Mouse (Mus musculus): Measurements from ENCODE around the gene Slc22a14. TPM values are rescaled to one million over a fixed set of nuclear protein-coding genes. Genes with fewer than 3 reads are reported as not detected.
"Not testable (repeated sequence)": the region's sequence is repeated elsewhere in the genome, so short reads cannot be mapped to it uniquely, and the experiment has no call there.

Gene Slc22a14
- polyA plus RNA-seq, 1 experiment from 2014 or later: not detected

GRCm38 (mm10) chr9:119382603-119383002 is 17.2 kb upstream of the Slc22a14 start:
- Histone ChIP-seq H3K27ac (replicated peaks) (no peak overlapping the region), H3K9me3 (no peaks in the 10 kb centered on the region), H3K27me3 (replicated peaks; ENCODE audit: low read depth, poor library complexity, severe bottlenecking) (no peaks in the 10 kb centered on the region), H3K4me3 (no peak overlapping the region), H3K36me3 (replicated peaks) (peaks cover 73% of the 10 kb centered on the region), H3K4me1 (peaks cover 3% of the 10 kb centered on the region; the same call in 1 of the 2 replicates)
- DNase-seq (ENCODE audit: low spot score): no peak
- WGBS: 65% methylated on average over 6 of the region's 6 CpGs

GRCm38 (mm10) chr9:119378231-119378630 is 12.9 kb upstream of the Slc22a14 start:
- no peak for DNase-seq (ENCODE audit: low spot score)

GRCm38 (mm10) chr9:119375556-119375955 is 10.2 kb upstream of the Slc22a14 start:
- H3K36me3 ChIP-seq (replicated peaks): peaks cover 48% of the 10 kb centered on the region
- H3K27ac ChIP-seq (replicated peaks): 0 out of 2 replicates have a peak overlapping the region, but pooled peaks have one; percentile 6
- DNase-seq (ENCODE audit: low spot score): no peak

More at GRCm38 (mm10) chr9:119378231-119378630, 12.9 kb upstream of the Slc22a14 start:
- WGBS: 86% methylated on average over 4 of the region's 4 CpGs
- no peaks in the 10 kb centered on the region for H3K27me3 ChIP-seq (replicated peaks; ENCODE audit: low read depth, poor library complexity, severe bottlenecking)
- peaks cover 63% of the 10 kb centered on the region for H3K36me3 ChIP-seq (replicated peaks)
- H3K9me3 ChIP-seq: no peaks in the 10 kb centered on the region
- no peak overlapping the region for H3K27ac ChIP-seq (replicated peaks)
- H3K4me3 ChIP-seq: no peak overlapping the region
- peaks cover 18% of the 10 kb centered on the region for H3K4me1 ChIP-seq

GRCm38 (mm10) chr9:119375008-119375407 is 9.7 kb upstream of the Slc22a14 start:
- Histone ChIP-seq H3K27ac (replicated peaks) (0 out of 2 replicates have a peak overlapping the region, but pooled peaks have one; percentile 6), H3K27me3 (replicated peaks; ENCODE audit: low read depth, poor library complexity, severe bottlenecking) (no peaks in the 10 kb centered on the region), H3K36me3 (replicated peaks) (peaks cover 42% of the 10 kb centered on the region), H3K4me1 (peaks cover 23% of the 10 kb centered on the region), H3K9me3 (no peaks in the 10 kb centered on the region), H3K4me3 (no peak overlapping the region)
- DNase-seq (ENCODE audit: low spot score): no peak
- WGBS: 65% methylated on average over 3 of the region's 3 CpGs

More at GRCm38 (mm10) chr9:119375556-119375955, 10.2 kb upstream of the Slc22a14 start:
- no peaks in the 10 kb centered on the region for H3K9me3 ChIP-seq
- H3K4me3 ChIP-seq: no peak overlapping the region
- WGBS: 50% methylated on average over 6 of the region's 6 CpGs
- no peaks in the 10 kb centered on the region for H3K27me3 ChIP-seq (replicated peaks; ENCODE audit: low read depth, poor library complexity, severe bottlenecking)
- H3K4me1 ChIP-seq: peaks cover 23% of the 10 kb centered on the region

GRCm38 (mm10) chr9:119371251-119371650 is 5.9 kb upstream of the Slc22a14 start:
- WGBS: 60% methylated on average over 4 of the region's 4 CpGs

GRCm38 (mm10) chr9:119370770-119371169 is 5.4 kb upstream of the Slc22a14 start:
- WGBS: 85% methylated on average over 4 of the region's 4 CpGs
- H3K4me3 ChIP-seq; H3K27me3 ChIP-seq (replicated peaks; ENCODE audit: low read depth, poor library complexity, severe bottlenecking); H3K9me3 ChIP-seq; H3K27ac ChIP-seq (replicated peaks); DNase-seq (ENCODE audit: low spot score): not testable (repeated sequence)
- peaks cover 35% of the 10 kb centered on the region for H3K36me3 ChIP-seq (replicated peaks)
- peaks cover 21% of the 10 kb centered on the region for H3K4me1 ChIP-seq

More at GRCm38 (mm10) chr9:119371251-119371650, 5.9 kb upstream of the Slc22a14 start:
- Histone ChIP-seq H3K36me3 (replicated peaks) (peaks cover 35% of the 10 kb centered on the region), H3K4me3 (no peak overlapping the region), H3K27me3 (replicated peaks; ENCODE audit: low read depth, poor library complexity, severe bottlenecking) (no peaks in the 10 kb centered on the region), H3K4me1 (peaks cover 23% of the 10 kb centered on the region), H3K9me3 (no peaks in the 10 kb centered on the region), H3K27ac (replicated peaks) (no peak overlapping the region)
- DNase-seq (ENCODE audit: low spot score): no peak

GRCm38 (mm10) chr9:119368367-119368766 is 3.0 kb upstream of the Slc22a14 start:
- 90% methylated on average over 3 of the region's 3 CpGs for WGBS
- H3K36me3 ChIP-seq (replicated peaks): peaks cover 26% of the 10 kb centered on the region

GRCm38 (mm10) chr9:119363229-119363628 is 2.1 kb downstream of the Slc22a14 start:
- peaks cover 2% of the 10 kb centered on the region; the same call in 1 of the 2 replicates for H3K27me3 ChIP-seq (replicated peaks; ENCODE audit: low read depth, poor library complexity, severe bottlenecking)
- 80% methylated on average over 12 of the region's 12 CpGs for WGBS
- no peak overlapping the region for H3K27ac ChIP-seq (replicated peaks)

More at GRCm38 (mm10) chr9:119368367-119368766, 3.0 kb upstream of the Slc22a14 start:
- no peaks in the 10 kb centered on the region for H3K27me3 ChIP-seq (replicated peaks; ENCODE audit: low read depth, poor library complexity, severe bottlenecking)
- no peak overlapping the region for H3K27ac ChIP-seq (replicated peaks)
- no peak for DNase-seq (ENCODE audit: low spot score)
- H3K4me3 ChIP-seq: no peak overlapping the region
- H3K4me1 ChIP-seq: peaks cover 14% of the 10 kb centered on the region; the same call in 1 of the 2 replicates
- no peaks in the 10 kb centered on the region for H3K9me3 ChIP-seq

GRCm38 (mm10) chr9:119361416-119361815 is 3.9 kb downstream of the Slc22a14 start:
- no peak for DNase-seq (ENCODE audit: low spot score)
- no peaks in the 10 kb centered on the region for H3K9me3 ChIP-seq
- no peak overlapping the region for H3K27ac ChIP-seq (replicated peaks)
- H3K36me3 ChIP-seq (replicated peaks): peaks cover 16% of the 10 kb centered on the region
- H3K4me3 ChIP-seq: no peak overlapping the region
- 92% methylated on average over 5 of the region's 5 CpGs for WGBS
- H3K27me3 ChIP-seq (replicated peaks; ENCODE audit: low read depth, poor library complexity, severe bottlenecking): peaks cover 5% of the 10 kb centered on the region; the same call in 1 of the 2 replicates
- peaks cover 24% of the 10 kb centered on the region for H3K4me1 ChIP-seq

More at GRCm38 (mm10) chr9:119363229-119363628, 2.1 kb downstream of the Slc22a14 start:
- H3K4me1 ChIP-seq: peaks cover 14% of the 10 kb centered on the region
- H3K36me3 ChIP-seq (replicated peaks): peaks cover 27% of the 10 kb centered on the region
- no peak overlapping the region for H3K4me3 ChIP-seq
- no peak for DNase-seq (ENCODE audit: low spot score)
- H3K9me3 ChIP-seq: no peaks in the 10 kb centered on the region

- H3K4me3 ChIP-seq: peak overlapping the region; percentile 80
- peaks cover 5% of the 10 kb centered on the region; the same call in 1 of the 2 replicates for H3K27me3 ChIP-seq (replicated peaks; ENCODE audit: low read depth, poor library complexity, severe bottlenecking)
- DNase-seq (ENCODE audit: low spot score): no peak
- peaks cover 20% of the 10 kb centered on the region for H3K4me1 ChIP-seq
- WGBS: 50% methylated on average over 9 of the region's 9 CpGs
- no peaks in the 10 kb centered on the region for H3K9me3 ChIP-seq
- H3K27ac ChIP-seq (replicated peaks): peak overlapping the region; percentile 83; the same call in 1 of the 2 replicates
- H3K36me3 ChIP-seq (replicated peaks): peaks cover 14% of the 10 kb centered on the region
Measured at GRCm38 (mm10) chr9:119358058-119358429, 7.3 kb downstream of the Slc22a14 start.

- WGBS: 3% methylated on average over 65 of the region's 65 CpGs
- Histone ChIP-seq H3K4me3 (peak within 1 kb of the TSS; percentile 80), H3K27me3 (replicated peaks; ENCODE audit: low read depth, poor library complexity, severe bottlenecking) (peaks cover 5% of the 10 kb centered on the region; the same call in 1 of the 2 replicates), H3K27ac (replicated peaks) (peak within 1 kb of the TSS; percentile 83), H3K9me3 (no peaks in the 10 kb centered on the region), H3K4me1 (peaks cover 15% of the 10 kb centered on the region), H3K36me3 (replicated peaks) (peaks cover 11% of the 10 kb centered on the region)
- peak; percentile 92 for DNase-seq (ENCODE audit: low spot score)
Measured at GRCm38 (mm10) chr9:119357331-119358057, 7.9 kb downstream of the Slc22a14 start, which contains the start of gene Xylb. Gene Xylb, plus strand, starts transcription at chr9:119357381.

- Histone ChIP-seq H3K4me3 (no peak overlapping the region), H3K27ac (replicated peaks) (no peak overlapping the region), H3K36me3 (replicated peaks) (peaks cover 9% of the 10 kb centered on the region), H3K4me1 (peaks cover 15% of the 10 kb centered on the region), H3K27me3 (replicated peaks; ENCODE audit: low read depth, poor library complexity, severe bottlenecking) (peaks cover 5% of the 10 kb centered on the region; the same call in 1 of the 2 replicates), H3K9me3 (no peaks in the 10 kb centered on the region)
- no peak for DNase-seq (ENCODE audit: low spot score)
- 71% methylated on average over 6 of the region's 6 CpGs for WGBS
Measured at GRCm38 (mm10) chr9:119355943-119356342, 9.4 kb downstream of the Slc22a14 start.
